Mouse (Mus musculus) cerebellum, adult 11 months (tissue): ENCODE data around the gene Mocs3.

Experiments used
- DNase-seq: peaks from one replicate; pipeline ENCODE4 v3.0.0; 2022

Gene Mocs3

GRCm38 (mm10) chr2:168230026-168230728 lies at the start of gene Mocs3, which contains the start of the genes Gm20716 and Dpm1:
Mocs3 (plus strand) TSS chr2:168230622.
Gm20716 (minus strand) TSS chr2:168230364.
Dpm1 (minus strand) TSS chr2:168230591.
- DNase-seq = peak; percentile 81

- no peak for DNase-seq
Measured at GRCm38 (mm10) chr2:168191856-168192255, 38.6 kb upstream of the Mocs3 start.

GRCm38 (mm10) chr2:168193685-168194084 lies 36.7 kb upstream of the Mocs3 start:
- no peak for DNase-seq

GRCm38 (mm10) chr2:168195721-168196120 lies 34.7 kb upstream of the Mocs3 start:
- no peak for DNase-seq

GRCm38 (mm10) chr2:168198421-168198820 lies 32.0 kb upstream of the Mocs3 start:
- no peak for DNase-seq

- no peak for DNase-seq
Measured at GRCm38 (mm10) chr2:168199476-168199875, 30.9 kb upstream of the Mocs3 start.

- no peak for DNase-seq
Measured at GRCm38 (mm10) chr2:168200014-168200691, 30.3 kb upstream of the Mocs3 start.

- no peak for DNase-seq
Measured at GRCm38 (mm10) chr2:168204476-168204999, 25.9 kb upstream of the Mocs3 start.

- peak; percentile 79 for DNase-seq
Measured at GRCm38 (mm10) chr2:168205265-168205664, 25.2 kb upstream of the Mocs3 start.

GRCm38 (mm10) chr2:168205681-168206631 lies 24.5 kb upstream of the Mocs3 start:
- DNase-seq = peak; percentile 44

GRCm38 (mm10) chr2:168206725-168207644 lies 23.4 kb upstream of the Mocs3 start, which contains the start of gene Adnp:
Adnp (minus strand) TSS chr2:168207112.
- DNase-seq = peak; percentile 91

GRCm38 (mm10) chr2:168207883-168208282 lies 22.5 kb upstream of the Mocs3 start:
- no peak for DNase-seq

- DNase-seq = no peak
Measured at GRCm38 (mm10) chr2:168213788-168214397, 16.5 kb upstream of the Mocs3 start.

GRCm38 (mm10) chr2:168223326-168223725 lies 7.1 kb upstream of the Mocs3 start:
- no peak for DNase-seq

- DNase-seq = peak; percentile 32
Measured at GRCm38 (mm10) chr2:168229116-168230025, 1.1 kb upstream of the Mocs3 start.

GRCm38 (mm10) chr2:168230773-168231470 lies 500 bp downstream of the Mocs3 start:
- peak; percentile 30 for DNase-seq

GRCm38 (mm10) chr2:168231471-168231829 lies 1.0 kb downstream of the Mocs3 start:
- peak; percentile 21 for DNase-seq

- no peak for DNase-seq
Measured at GRCm38 (mm10) chr2:168233286-168233685, 2.9 kb downstream of the Mocs3 start.

GRCm38 (mm10) chr2:168238335-168238734 lies 7.9 kb downstream of the Mocs3 start:
- DNase-seq = no peak
